Mouse (Mus musculus) G1E (cell line): ENCODE measurements around the gene Caly.

ENCODE experiments used
- CTCF ChIP-seq: IDR thresholded peaks from 2 replicates; pipeline ENCODE4 v1.5.1; 2012; ENCODE audit warnings: low read depth, low read length, inconsistent platforms, mixed read lengths
- GATA1 ChIP-seq: IDR thresholded peaks from 2 replicates; pipeline ENCODE4 v1.6.1; 2012; ENCODE audit warnings: borderline replicate concordance, low read length, inconsistent platforms, mixed read lengths
- GATA2 ChIP-seq: IDR thresholded peaks from 2 replicates; pipeline ENCODE4 v1.6.1; 2012; ENCODE audit warnings: low read depth, low read length, inconsistent platforms, borderline replicate concordance
- TAL1 ChIP-seq: conservative IDR thresholded peaks from 2 replicates; pipeline ENCODE4 v1.6.1; 2012; ENCODE audit warnings: low read depth, low read length, inconsistent platforms, mixed read lengths

DNA sequence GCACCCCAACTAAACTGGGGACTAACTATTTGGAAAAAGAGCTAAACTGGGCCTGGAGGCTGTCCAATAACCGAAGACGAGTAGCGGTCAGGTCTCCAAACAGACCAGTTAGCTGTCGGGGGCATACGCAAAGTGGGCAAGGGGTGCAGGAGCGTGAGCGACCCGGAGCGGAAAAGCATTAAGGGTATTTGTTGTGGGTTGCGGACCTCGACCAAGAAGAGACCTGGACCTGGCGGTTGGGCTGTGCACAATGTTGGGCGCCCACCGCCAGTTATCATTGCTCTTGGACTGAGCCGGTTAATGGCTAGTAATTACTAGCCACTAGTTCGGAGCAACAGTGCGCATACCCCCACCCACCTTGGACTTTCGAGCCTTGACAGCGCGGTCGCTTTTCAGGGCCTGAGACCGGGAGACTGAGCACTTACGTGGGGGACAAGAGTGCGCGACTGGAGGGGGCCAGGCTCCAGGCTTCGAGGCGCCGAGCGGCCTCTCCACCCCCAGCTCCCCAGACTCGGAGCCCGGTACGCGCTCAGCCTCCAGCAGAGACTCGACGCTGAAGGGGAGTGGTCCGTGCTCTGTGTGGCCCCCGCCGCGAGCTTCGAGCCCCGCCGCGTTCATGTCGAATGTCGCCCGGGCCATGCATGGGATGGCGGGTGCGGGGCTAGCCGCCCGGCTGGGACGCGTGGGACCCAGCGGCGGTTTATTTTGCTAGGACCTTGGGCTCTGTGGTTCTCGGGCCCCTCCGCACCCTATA, 33.8 kb downstream of the Caly start, which contains the start of gene Msx3:
- TF ChIP-seq TAL1 (no peak), CTCF (no peak), GATA1 (no peak), GATA2 (no peak)
